Mouse (Mus musculus) spleen, adult 2 months (tissue): ENCODE measurements around the gene Cmtm3.

Source experiments
- CTCF ChIP-seq: fragments of 200-500 bp; IDR thresholded peaks from 2 replicates; pipeline ENCODE4 v1.5.1; 2011; ENCODE audit warnings: mild to moderate bottlenecking, inconsistent platforms; ENCODE audit not compliant: insufficient read depth, insufficient read length, insufficient replicate concordance; ENCODE audit errors: extremely low read depth
- POLR2A ChIP-seq: fragments of 200-500 bp; IDR thresholded peaks from 2 replicates; pipeline ENCODE4 v1.6.1; 2011; ENCODE audit warnings: low read depth, low read length, inconsistent platforms

DNA sequence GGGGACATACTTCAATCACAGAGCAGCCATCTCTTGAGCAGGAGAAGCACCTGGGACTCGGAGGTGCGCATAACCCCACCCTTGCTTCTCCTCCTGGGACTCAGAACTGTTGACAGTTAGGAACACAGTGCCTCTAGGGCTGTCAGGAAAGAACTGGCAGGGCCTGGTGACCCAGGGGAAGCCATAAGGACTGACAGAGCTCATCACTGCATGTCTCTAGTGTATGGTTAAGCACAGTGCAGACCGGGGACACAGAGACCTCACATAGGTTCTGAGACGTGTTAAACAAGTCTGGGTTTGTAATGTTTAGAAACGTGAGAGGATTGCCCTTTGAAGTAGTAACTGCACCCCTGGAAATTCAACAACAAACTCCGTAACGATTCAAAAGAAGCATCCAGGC is 48.3 kb downstream of the Cmtm3 start:
- TF ChIP-seq CTCF, result no peak
- no peak for TF ChIP-seq POLR2A
